Mouse (Mus musculus): ENCODE data around the gene Upk3bl.

DNA sequence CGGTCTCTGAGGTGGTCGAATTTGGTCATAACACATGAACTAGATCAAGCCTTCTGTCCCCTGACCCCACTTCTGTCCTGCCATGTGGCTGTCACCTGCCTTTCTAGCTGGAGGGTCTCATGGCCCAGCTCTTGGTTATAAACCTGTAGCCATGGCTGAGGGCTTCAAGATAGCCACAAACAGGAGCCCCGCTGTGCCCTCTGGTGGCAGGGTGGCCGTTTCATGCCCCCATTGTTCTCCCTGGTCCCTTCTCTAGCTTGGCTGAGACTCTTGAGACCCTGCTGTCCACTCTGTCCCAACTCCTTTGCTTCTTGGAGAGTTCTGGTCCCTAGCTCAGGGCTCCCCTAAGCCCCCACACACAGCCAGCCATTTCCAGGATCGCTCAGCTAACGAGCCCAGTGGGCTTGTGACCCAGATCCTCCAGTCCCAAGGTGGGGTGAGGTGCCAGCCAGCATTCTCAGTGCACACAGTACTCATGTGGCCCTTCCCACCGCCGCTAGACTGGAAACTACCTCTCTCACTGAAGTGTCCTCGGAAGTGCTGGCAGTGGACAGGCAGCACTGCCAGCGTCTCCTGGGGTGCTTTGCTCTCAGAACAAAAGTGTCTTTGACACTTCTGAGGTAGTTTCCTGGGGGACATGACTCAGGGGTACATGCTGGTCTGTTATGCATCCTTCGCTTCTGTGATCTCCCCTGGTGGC, 26.5 kb upstream of the Upk3bl start:
- TF ChIP-seq CTCF (IDR thresholded peaks at IDR 0.05; ENCODE audit: extremely low read depth, insufficient read depth, insufficient read length, insufficient replicate concordance) (0 out of 2 replicates have a peak, but pooled peaks have one; percentile 19), POLR2A (IDR thresholded peaks at IDR 0.05; ENCODE audit: low read depth, low read length) (no peak)

Measured in spleen, adult 2 months (tissue).